Mouse (Mus musculus) left cerebral cortex, adult 9 months (tissue): ENCODE measurements around the gene Ccdc180.
A peak's percentile ranks its signal among the peaks of the same experiment; 100 is the strongest.

Experiments used
- DNase-seq, 2 experiments: peaks; one replicate each; pipeline ENCODE4 v3.0.0; 2022; ENCODE audit warnings: low spot score in 2 of 2

Ccdc180 gene

GRCm38 (mm10) chr4:45970048-45970560, 80.0 kb downstream of the Ccdc180 start:
- no peak for DNase-seq

- peak; percentile 88 to 98 for DNase-seq
These were observed 81.8 kb downstream of the Ccdc180 start for GRCm38 (mm10) chr4:45971806-45972447.

GRCm38 (mm10) chr4:45972448-45972854, 82.3 kb downstream of the Ccdc180 start:
- peak in 1 of 2 experiments; percentile 38 for DNase-seq

GRCm38 (mm10) chr4:45972951-45973350, 82.8 kb downstream of the Ccdc180 start:
- DNase-seq: no peak

- no peak for DNase-seq
These were observed 87.0 kb downstream of the Ccdc180 start for GRCm38 (mm10) chr4:45976931-45977667.

GRCm38 (mm10) chr4:45979916-45980315, 89.8 kb downstream of the Ccdc180 start:
- DNase-seq: no peak

- DNase-seq: no peak
These were observed 91.0 kb downstream of the Ccdc180 start for GRCm38 (mm10) chr4:45981054-45981453.

- DNase-seq: no peak
These were observed 100.5 kb downstream of the Ccdc180 start for GRCm38 (mm10) chr4:45990427-45991135.

GRCm38 (mm10) chr4:45998536-45998935, 108.4 kb downstream of the Ccdc180 start:
- DNase-seq: no peak
